Mouse (Mus musculus) megakaryocyte, adult 5-6 weeks (primary cell): ENCODE results near the gene Foxp1. TPM values are rescaled to one million over a fixed set of nuclear protein-coding genes. Genes with fewer than 3 reads are reported as not detected.

Experiments
- ATAC-seq: 2 replicates; pipeline ENCODE4 v1.8.0; 2016; ENCODE audit warnings: mild to moderate bottlenecking, inconsistent platforms; ENCODE audit not compliant: poor library complexity, severe bottlenecking
- total RNA-seq, 2 experiments: library from RNA; stranded (forward) in 1 of 2; stranded (reverse) in 1 of 2; fragments of 153-499, 151-499 nt in 1 of 2; fragments of 221-1000, 200-1000 nt in 1 of 2; gene quantifications; 2 replicates each; pipeline versions ENCODE4 v1.2.3 to v1.2.4; 2015 to 2017

Foxp1 gene
- total RNA-seq, 2 experiments from 2014 or later: 59.5 to 85.2 TPM

GRCm38 (mm10) chr6:99228336-99228870 lies 294.1 kb downstream of the Foxp1 start:
- no peak for ATAC-seq

DNA sequence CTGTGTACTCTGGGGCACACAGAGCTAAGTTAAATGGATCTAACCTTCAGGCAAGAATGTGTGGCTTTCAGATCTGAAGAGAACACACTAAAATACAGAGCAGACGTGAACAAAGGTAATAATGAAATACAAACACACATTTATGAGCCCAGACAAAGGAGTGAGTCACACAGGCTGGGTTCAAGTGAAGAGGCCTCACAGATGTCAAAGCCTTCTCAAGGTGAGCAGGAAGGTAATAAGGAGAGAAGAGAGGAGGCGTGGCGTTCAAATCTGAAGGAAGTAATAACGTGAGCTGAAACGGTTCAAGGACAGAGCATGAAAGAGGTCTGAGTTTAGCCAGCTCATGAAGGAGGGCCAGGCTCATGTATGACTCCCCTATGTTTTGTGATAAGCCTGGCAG lies 301.4 kb downstream of the Foxp1 start:
- no peak for ATAC-seq

DNA sequence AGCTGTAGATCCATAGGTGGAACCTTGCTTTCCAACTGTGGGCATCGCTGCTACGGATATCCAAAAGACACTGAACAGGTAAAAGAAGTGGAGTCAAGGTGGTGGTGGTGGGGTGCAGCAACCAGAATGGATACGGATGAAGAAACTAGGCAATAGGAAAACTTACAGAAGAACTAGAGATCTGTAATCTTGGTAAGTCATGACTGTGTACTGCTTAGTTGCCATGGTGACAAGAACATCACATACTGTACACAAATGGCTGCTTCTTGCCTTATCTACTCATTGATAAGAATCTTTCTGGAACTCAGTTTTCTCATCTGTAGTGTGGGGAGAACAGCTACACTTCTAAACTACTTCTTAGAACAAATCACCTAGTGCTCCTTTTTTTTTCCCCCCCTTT lies 302.0 kb downstream of the Foxp1 start:
- no peak for ATAC-seq

DNA sequence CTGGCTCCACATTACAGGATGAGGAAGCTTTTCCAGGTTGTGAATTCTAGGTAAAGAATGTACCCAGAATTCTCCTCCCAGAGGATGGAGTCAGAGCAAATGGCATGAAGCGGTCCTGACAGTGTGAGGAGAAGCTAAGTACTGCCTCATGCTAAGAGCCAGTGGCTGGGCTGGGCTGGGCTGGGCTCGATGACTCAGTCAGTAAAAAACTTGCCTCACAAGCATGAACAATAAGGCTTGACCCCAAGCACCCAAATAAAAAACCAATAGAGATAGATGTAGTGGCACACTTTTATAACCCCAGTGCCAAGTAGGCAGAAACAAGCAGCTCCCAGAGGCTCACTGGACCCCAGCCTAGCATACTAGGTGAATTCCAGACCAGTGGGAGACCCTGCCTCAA lies 304.7 kb downstream of the Foxp1 start:
- ATAC-seq: no peak

DNA sequence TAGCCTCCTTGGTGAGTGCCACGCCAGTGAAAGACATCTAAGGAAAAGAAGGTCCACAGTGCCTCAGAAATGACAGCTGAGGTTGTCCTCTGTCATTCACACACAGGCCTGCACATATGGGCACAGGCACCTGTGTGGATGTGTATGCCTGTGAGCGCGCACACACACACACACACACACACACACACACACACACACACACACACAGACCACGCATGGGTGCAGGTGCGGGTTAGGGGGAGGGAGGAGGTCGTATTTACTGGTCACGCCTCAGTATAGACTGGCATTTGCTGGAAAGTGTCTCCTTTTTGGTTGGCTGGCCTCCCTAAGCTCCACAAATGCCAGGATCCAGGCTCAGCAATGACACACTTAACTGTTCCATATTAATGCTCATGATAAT lies 305.4 kb downstream of the Foxp1 start:
- ATAC-seq: no peak

DNA sequence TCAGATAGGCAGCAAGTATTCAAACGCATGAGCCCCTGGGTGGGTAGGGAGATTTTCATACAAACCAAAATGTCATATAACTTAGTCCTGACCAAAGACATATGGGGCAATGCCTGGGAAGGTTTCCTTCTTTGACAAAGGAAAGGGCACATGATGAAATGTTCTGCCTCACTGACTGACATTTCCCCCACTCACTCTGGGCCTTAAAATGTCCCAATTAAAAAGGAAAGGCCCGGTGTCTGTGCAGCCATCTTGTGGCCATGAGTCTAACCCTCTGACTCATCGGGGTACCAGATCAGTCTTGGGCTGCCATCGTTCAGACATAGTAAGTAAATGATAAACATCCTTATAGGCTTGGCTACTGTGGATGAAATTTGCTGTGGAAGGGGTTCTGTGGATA lies 310.1 kb downstream of the Foxp1 start:
- ATAC-seq: peak; percentile 23

- ATAC-seq: peak; percentile 85
These were observed 310.7 kb downstream of the Foxp1 start for GRCm38 (mm10) chr6:99211663-99212333.

DNA sequence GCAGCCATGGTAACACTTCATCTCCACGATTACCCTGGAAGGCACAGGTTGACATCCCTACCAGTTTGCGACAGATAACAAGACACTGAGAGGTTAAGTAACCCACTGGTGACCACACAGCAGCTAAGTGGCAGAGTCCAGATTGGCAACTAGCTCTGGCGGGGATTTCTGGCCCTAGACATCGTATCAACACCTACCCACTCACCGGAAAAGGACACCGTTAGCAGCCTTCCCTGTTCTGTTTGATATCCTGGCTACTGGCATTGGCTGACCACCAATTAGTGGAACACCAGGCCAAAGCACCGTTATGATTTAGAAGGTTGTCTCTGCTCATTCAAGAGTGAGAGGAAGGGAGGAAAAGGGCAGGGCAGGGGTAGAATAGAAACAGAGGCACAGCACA lies 312.4 kb downstream of the Foxp1 start:
- no peak for ATAC-seq

GRCm38 (mm10) chr6:99207226-99207885 lies 315.2 kb downstream of the Foxp1 start:
- ATAC-seq: no peak

DNA sequence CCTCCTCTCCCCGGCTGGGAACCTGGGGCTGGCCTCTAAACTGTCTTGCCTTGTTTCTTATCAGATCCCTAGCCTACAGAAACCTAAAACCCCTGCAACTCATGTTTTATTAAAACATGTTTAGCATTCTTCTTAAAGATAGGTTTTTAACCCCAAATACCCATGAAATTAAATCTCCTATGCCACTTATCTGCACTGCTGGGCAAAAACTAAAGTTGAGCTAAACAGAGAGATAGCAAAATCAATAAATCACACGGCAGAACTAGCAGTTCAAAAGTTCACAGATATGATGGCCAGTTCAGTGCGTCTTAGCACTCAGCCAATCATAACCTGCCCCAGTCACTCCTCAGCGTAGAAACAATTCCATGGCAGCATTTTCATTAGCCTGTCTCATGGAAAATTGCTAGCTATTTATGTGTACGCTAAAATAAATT lies 316.1 kb downstream of the Foxp1 start:
- ATAC-seq: no peak

GRCm38 (mm10) chr6:99205587-99206436 lies 316.7 kb downstream of the Foxp1 start:
- ATAC-seq: peak; percentile 34

DNA sequence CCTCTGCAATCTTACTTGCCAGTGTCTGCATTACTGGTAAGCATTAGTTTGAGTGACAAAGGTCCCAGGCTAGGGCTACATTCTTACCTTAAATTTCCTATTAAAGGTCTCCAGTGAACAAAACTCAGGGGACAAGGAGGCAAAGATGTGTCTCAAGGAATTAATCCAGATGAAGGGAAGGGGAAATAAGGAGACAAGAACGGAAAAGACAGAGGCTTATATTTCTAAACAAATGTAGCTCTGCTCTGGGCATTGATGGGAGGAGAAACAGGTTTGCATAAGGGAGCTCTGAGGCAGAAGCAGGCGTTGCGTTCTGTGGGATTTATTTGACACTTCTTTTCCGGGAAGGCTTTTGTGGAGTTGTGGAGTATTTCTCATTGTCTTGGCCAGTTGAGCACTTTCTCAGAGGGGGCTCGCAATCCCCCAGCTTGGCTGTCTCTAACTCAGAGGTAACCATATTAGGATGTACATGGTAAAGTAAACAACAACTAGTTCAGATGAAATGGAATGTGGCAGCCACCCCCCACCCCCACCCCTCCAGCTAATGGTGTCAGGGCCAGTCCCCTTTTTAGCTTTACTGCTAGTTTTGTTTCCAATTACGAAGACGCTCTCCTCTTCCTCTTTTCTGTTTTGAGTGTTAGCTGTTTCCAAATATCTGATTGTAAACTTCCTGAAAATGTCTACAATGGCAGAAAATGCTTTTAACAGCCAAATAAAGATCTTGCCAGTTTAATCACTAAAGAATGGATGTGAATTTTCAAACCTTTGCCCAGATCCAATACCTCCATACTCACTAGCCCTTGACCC lies 317.5 kb downstream of the Foxp1 start:
- ATAC-seq: peak; percentile 81

GRCm38 (mm10) chr6:99204052-99204779 lies 318.3 kb downstream of the Foxp1 start:
- ATAC-seq: no peak

- ATAC-seq: no peak
These were observed 319.3 kb downstream of the Foxp1 start for GRCm38 (mm10) chr6:99203231-99203630.

DNA sequence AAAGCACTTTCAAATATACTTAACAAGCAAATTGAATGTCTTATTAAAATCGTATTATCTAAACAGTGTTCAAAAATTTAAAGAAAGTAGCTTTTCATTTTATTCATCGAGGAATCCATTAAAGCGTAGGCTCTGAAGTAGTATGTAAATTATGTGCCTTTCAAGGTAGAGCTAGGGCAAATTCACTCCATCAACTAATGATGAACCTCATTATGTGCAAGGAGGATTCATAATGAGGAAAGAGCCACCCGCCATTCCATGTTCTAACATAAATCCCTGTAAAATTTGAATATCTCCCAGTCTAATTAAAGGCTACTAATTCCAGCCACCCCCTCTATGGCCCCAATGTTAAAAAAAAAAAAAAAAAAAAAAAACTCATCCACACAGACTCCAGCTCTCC lies 319.7 kb downstream of the Foxp1 start:
- no peak for ATAC-seq

GRCm38 (mm10) chr6:99201271-99201705 lies 321.2 kb downstream of the Foxp1 start:
- no peak for ATAC-seq

- ATAC-seq: no peak
These were observed 321.9 kb downstream of the Foxp1 start for GRCm38 (mm10) chr6:99200656-99201055.

- peak; percentile 92 for ATAC-seq
These were observed 323.2 kb downstream of the Foxp1 start for GRCm38 (mm10) chr6:99199277-99199676.

GRCm38 (mm10) chr6:99193697-99194096 lies 328.8 kb downstream of the Foxp1 start:
- ATAC-seq: peak; percentile 43; the same call in 1 of the 2 replicates

- peak; percentile 61 for ATAC-seq
These were observed 330.8 kb downstream of the Foxp1 start for GRCm38 (mm10) chr6:99191636-99192137.
